Mouse (Mus musculus): Measurements from ENCODE around the gene Zfp174. TPM values are rescaled to one million over a fixed set of nuclear protein-coding genes. Genes with fewer than 3 reads are reported as not detected.
"Not testable (repeated sequence)": the region's sequence is repeated elsewhere in the genome, so short reads cannot be mapped to it uniquely, and the experiment has no call there.

Gene Zfp174
- polyA plus RNA-seq (2014; fragmentation: Nextera tagmentation; extraction: Ambion mirVana) = 1.7 TPM in 2 replicates

GRCm38 (mm10) chr16:3846711-3847518, at the start of gene Zfp174:
Gene Zfp174, plus strand, starts transcription at chr16:3847268.
- no peaks in the 10 kb centered on the region for H3K36me3 ChIP-seq (ENCODE audit: control insufficient read depth, insufficient read depth, low read length)
- H3K27ac ChIP-seq (ENCODE audit: low read depth, low read length) = no peak within 1 kb of the TSS
- H3K9ac ChIP-seq (ENCODE audit: low read length) = peak within 1 kb of the TSS; percentile 74
- 4% methylated on average over 38 of the region's 38 CpGs for WGBS
- peaks cover 5% of the 10 kb centered on the region for H3K4me1 ChIP-seq (ENCODE audit: control insufficient read depth, insufficient read depth, low read length)
- H3K4me3 ChIP-seq (ENCODE audit: low read depth, low read length) = peak within 1 kb of the TSS; percentile 61
- peak within 1 kb of the TSS; percentile 62 for H3K4me2 ChIP-seq (ENCODE audit: low read length)
- no peaks in the 10 kb centered on the region for H3K27me3 ChIP-seq (replicated peaks; ENCODE audit: control insufficient read depth, insufficient read depth, low read length)
- H3K9me3 ChIP-seq (replicated peaks; ENCODE audit: control insufficient read depth, low read length) = no peaks in the 10 kb centered on the region
- DNase-seq (ENCODE audit: low spot score) = peak; percentile 99
- ATAC-seq = peak; percentile 99

DNA sequence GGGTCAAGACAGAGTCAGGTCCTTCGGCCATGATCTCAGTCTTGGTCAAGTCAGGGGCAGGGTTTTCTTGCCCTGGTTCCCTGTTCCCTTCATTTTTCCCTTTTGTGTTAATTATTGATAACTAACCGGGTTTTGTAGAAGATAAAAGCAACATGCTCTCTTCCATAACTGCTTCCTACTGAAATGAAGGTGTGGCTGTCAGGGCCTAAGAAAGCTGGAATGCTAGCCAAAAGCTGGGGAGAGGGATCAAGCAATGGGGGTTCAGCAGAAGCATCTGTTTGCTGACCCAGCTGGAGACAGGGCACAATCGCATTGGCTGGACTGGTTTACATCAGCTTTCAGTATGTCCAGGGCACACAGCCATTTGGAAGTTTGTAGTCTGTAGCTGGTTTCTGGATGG, 38.9 kb upstream of the Zfp174 start:
- no peaks in the 10 kb centered on the region for H3K9me3 ChIP-seq (replicated peaks; ENCODE audit: control insufficient read depth, low read length)
- H3K4me1 ChIP-seq (ENCODE audit: control insufficient read depth, insufficient read depth, low read length) = no peaks in the 10 kb centered on the region
- DNase-seq (ENCODE audit: low spot score) (no peak), ATAC-seq (no peak)
- 80% methylated on average over 3 of the region's 3 CpGs for WGBS
- H3K36me3 ChIP-seq (ENCODE audit: control insufficient read depth, insufficient read depth, low read length) = no peaks in the 10 kb centered on the region
- H3K27ac ChIP-seq (ENCODE audit: low read depth, low read length) = no peak overlapping the region
- H3K4me2 ChIP-seq (ENCODE audit: low read length) = no peak overlapping the region
- H3K4me3 ChIP-seq (ENCODE audit: low read depth, low read length) = no peak overlapping the region
- no peak overlapping the region for H3K9ac ChIP-seq (ENCODE audit: low read length)
- H3K27me3 ChIP-seq (replicated peaks; ENCODE audit: control insufficient read depth, insufficient read depth, low read length) = no peaks in the 10 kb centered on the region

DNA sequence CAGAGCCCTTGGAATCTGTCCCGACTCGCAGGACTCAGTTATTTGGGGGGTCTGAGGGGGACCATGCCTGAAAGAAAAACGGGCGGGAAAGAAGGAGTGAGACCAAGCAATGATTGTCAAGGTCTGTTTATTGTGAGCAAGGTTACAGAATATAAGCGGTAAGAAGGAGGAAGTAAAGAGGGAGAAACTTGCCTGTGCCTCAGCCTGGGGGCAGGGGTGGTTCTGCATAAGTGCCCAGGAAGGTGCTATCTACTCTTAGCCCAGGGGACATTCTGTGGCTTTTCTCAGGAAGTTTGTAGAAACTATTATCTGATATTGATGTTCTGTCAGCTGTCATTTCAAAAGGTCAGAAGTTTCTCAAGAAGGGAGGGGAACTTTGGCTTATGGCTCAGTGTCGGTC, 32.4 kb upstream of the Zfp174 start:
- H3K9me3 ChIP-seq (replicated peaks; ENCODE audit: control insufficient read depth, low read length); DNase-seq (ENCODE audit: low spot score); H3K27ac ChIP-seq (ENCODE audit: low read depth, low read length); H3K9ac ChIP-seq (ENCODE audit: low read length); H3K4me1 ChIP-seq (ENCODE audit: control insufficient read depth, insufficient read depth, low read length); H3K27me3 ChIP-seq (replicated peaks; ENCODE audit: control insufficient read depth, insufficient read depth, low read length); H3K4me3 ChIP-seq (ENCODE audit: low read depth, low read length); ATAC-seq; H3K36me3 ChIP-seq (ENCODE audit: control insufficient read depth, insufficient read depth, low read length); H3K4me2 ChIP-seq (ENCODE audit: low read length): not testable (repeated sequence)
- 82% methylated on average over 6 of the region's 6 CpGs for WGBS

GRCm38 (mm10) chr16:3820202-3820601, 26.9 kb upstream of the Zfp174 start:
- ATAC-seq = no peak
- Histone ChIP-seq H3K36me3 (ENCODE audit: control insufficient read depth, insufficient read depth, low read length) (no peaks in the 10 kb centered on the region), H3K27ac (ENCODE audit: low read depth, low read length) (no peak overlapping the region), H3K4me2 (ENCODE audit: low read length) (no peak overlapping the region), H3K9me3 (replicated peaks; ENCODE audit: control insufficient read depth, low read length) (no peaks in the 10 kb centered on the region), H3K4me3 (ENCODE audit: low read depth, low read length) (no peak overlapping the region), H3K27me3 (replicated peaks; ENCODE audit: control insufficient read depth, insufficient read depth, low read length) (no peaks in the 10 kb centered on the region), H3K9ac (ENCODE audit: low read length) (no peak overlapping the region), H3K4me1 (ENCODE audit: control insufficient read depth, insufficient read depth, low read length) (no peaks in the 10 kb centered on the region)
- 86% methylated on average over 2 of the region's 2 CpGs for WGBS
- no peak for DNase-seq (ENCODE audit: low spot score)

DNA sequence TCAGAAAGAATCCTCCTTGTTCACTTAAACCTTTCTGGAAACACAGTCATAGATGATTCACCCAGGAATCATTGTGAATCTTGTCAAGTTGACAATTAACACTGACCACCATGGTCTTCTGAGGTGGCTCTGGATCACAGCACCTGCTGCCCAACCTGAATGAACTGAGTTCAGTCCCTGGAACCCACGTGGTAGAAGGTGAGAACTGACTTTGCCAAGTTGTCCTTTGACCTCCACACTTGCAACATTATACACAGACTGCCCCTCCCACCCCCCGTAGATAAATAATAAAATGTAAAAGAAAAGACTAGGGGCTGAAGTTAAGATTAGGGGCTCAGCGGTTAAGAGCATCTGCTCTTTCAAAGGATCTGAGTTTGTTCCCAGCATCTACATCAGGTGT, 19.0 kb upstream of the Zfp174 start:
- no peaks in the 10 kb centered on the region for H3K4me1 ChIP-seq (ENCODE audit: control insufficient read depth, insufficient read depth, low read length)
- H3K4me2 ChIP-seq (ENCODE audit: low read length) = no peak overlapping the region
- no peaks in the 10 kb centered on the region for H3K27me3 ChIP-seq (replicated peaks; ENCODE audit: control insufficient read depth, insufficient read depth, low read length)
- H3K36me3 ChIP-seq (ENCODE audit: control insufficient read depth, insufficient read depth, low read length) = no peaks in the 10 kb centered on the region
- H3K9me3 ChIP-seq (replicated peaks; ENCODE audit: control insufficient read depth, low read length) = no peaks in the 10 kb centered on the region
- H3K27ac ChIP-seq (ENCODE audit: low read depth, low read length) = no peak overlapping the region
- ATAC-seq = no peak
- DNase-seq (ENCODE audit: low spot score) = no peak
- 61% methylated on average over 3 of the region's 3 CpGs for WGBS
- no peak overlapping the region for H3K9ac ChIP-seq (ENCODE audit: low read length)
- no peak overlapping the region for H3K4me3 ChIP-seq (ENCODE audit: low read depth, low read length)

DNA sequence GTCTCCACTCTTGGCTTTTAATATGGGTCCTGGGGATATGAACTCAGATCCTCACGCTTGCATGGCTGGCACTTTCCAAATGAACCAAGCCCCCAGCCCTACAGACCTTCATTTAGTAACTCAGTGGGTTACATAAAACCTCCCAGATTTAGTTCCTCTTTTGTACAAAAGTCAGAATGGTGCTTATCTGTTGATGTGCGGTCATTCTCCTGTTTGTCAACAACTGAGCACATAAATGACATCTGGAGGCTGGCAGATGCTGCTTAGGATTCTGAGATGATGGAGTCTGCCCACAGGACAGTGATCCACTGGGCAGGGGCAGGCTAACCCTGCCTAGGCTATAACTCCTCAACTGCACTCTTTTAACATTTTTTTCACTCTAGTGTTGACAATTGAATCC, 17.3 kb upstream of the Zfp174 start:
- H3K27me3 ChIP-seq (replicated peaks; ENCODE audit: control insufficient read depth, insufficient read depth, low read length) = no peaks in the 10 kb centered on the region
- no peaks in the 10 kb centered on the region for H3K4me1 ChIP-seq (ENCODE audit: control insufficient read depth, insufficient read depth, low read length)
- ATAC-seq (no peak), DNase-seq (ENCODE audit: low spot score) (no peak)
- no peaks in the 10 kb centered on the region for H3K36me3 ChIP-seq (ENCODE audit: control insufficient read depth, insufficient read depth, low read length)
- no peak overlapping the region for H3K9ac ChIP-seq (ENCODE audit: low read length)
- no peaks in the 10 kb centered on the region for H3K9me3 ChIP-seq (replicated peaks; ENCODE audit: control insufficient read depth, low read length)
- H3K4me2 ChIP-seq (ENCODE audit: low read length) = no peak overlapping the region
- H3K4me3 ChIP-seq (ENCODE audit: low read depth, low read length) = no peak overlapping the region
- H3K27ac ChIP-seq (ENCODE audit: low read depth, low read length) = no peak overlapping the region
- WGBS = 84% methylated on average over 2 of the region's 2 CpGs

- Histone ChIP-seq H3K27me3 (replicated peaks; ENCODE audit: control insufficient read depth, insufficient read depth, low read length) (no peaks in the 10 kb centered on the region), H3K9ac (ENCODE audit: low read length) (no peak within 1 kb of the TSS), H3K4me2 (ENCODE audit: low read length) (no peak within 1 kb of the TSS), H3K9me3 (replicated peaks; ENCODE audit: control insufficient read depth, low read length) (no peaks in the 10 kb centered on the region), H3K4me1 (ENCODE audit: control insufficient read depth, insufficient read depth, low read length) (no peaks in the 10 kb centered on the region), H3K36me3 (ENCODE audit: control insufficient read depth, insufficient read depth, low read length) (no peaks in the 10 kb centered on the region), H3K4me3 (ENCODE audit: low read depth, low read length) (no peak within 1 kb of the TSS), H3K27ac (ENCODE audit: low read depth, low read length) (no peak within 1 kb of the TSS)
- ATAC-seq (no peak), DNase-seq (ENCODE audit: low spot score) (no peak)
These were observed 16.4 kb upstream of the Zfp174 start, which contains the start of gene Olfr15 for GRCm38 (mm10) chr16:3830588-3831109. Gene Olfr15, plus strand, starts transcription at chr16:3830878.

- Histone ChIP-seq H3K27me3 (replicated peaks; ENCODE audit: control insufficient read depth, insufficient read depth, low read length) (no peaks in the 10 kb centered on the region), H3K9ac (ENCODE audit: low read length) (no peak overlapping the region), H3K27ac (ENCODE audit: low read depth, low read length) (no peak overlapping the region), H3K9me3 (replicated peaks; ENCODE audit: control insufficient read depth, low read length) (no peaks in the 10 kb centered on the region), H3K4me2 (ENCODE audit: low read length) (no peak overlapping the region), H3K4me3 (ENCODE audit: low read depth, low read length) (no peak overlapping the region), H3K4me1 (ENCODE audit: control insufficient read depth, insufficient read depth, low read length) (no peaks in the 10 kb centered on the region), H3K36me3 (ENCODE audit: control insufficient read depth, insufficient read depth, low read length) (no peaks in the 10 kb centered on the region)
- 86% methylated on average over 2 of the region's 2 CpGs for WGBS
- no peak for ATAC-seq
- DNase-seq (ENCODE audit: low spot score) = no peak
These were observed 11.6 kb upstream of the Zfp174 start for GRCm38 (mm10) chr16:3835461-3835860.

DNA sequence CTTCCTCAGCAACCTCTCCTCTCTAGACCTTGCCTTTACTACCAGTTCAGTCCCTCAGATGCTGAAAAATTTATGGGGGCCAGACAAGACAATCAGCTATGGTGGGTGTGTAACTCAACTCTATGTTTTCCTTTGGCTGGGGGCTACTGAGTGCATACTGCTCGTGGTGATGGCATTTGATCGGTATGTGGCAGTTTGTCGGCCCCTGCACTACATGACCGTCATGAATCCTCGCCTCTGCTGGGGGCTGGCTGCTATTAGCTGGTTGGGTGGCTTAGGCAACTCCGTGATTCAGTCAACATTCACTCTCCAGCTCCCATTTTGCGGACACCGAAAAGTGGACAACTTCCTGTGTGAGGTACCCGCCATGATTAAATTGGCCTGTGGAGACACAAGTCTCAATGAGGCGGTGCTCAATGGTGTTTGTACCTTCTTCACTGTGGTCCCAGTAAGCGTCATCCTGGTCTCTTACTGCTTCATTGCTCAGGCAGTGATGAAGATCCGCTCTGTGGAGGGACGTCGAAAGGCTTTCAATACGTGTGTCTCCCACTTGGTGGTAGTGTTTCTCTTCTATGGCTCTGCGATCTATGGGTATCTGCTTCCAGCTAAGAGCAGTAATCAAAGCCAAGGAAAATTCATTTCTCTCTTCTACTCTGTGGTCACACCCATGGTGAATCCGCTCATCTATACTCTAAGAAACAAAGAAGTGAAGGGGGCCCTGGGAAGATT, 7.7 kb upstream of the Zfp174 start:
- ATAC-seq (no peak), DNase-seq (ENCODE audit: low spot score) (peak; percentile 38)
- Histone ChIP-seq H3K27me3 (replicated peaks; ENCODE audit: control insufficient read depth, insufficient read depth, low read length) (no peaks in the 10 kb centered on the region), H3K4me1 (ENCODE audit: control insufficient read depth, insufficient read depth, low read length) (no peaks in the 10 kb centered on the region), H3K9ac (ENCODE audit: low read length) (no peak overlapping the region), H3K4me2 (ENCODE audit: low read length) (no peak overlapping the region), H3K36me3 (ENCODE audit: control insufficient read depth, insufficient read depth, low read length) (no peaks in the 10 kb centered on the region), H3K27ac (ENCODE audit: low read depth, low read length) (no peak overlapping the region), H3K4me3 (ENCODE audit: low read depth, low read length) (no peak overlapping the region), H3K9me3 (replicated peaks; ENCODE audit: control insufficient read depth, low read length) (no peaks in the 10 kb centered on the region)
- WGBS = 66% methylated on average over 17 of the region's 17 CpGs
